Mouse (Mus musculus): ENCODE results near the gene Epha4. TPM values are rescaled to one million over a fixed set of nuclear protein-coding genes. Genes with fewer than 3 reads are reported as not detected.

The Epha4 gene
- total RNA-seq (2021): 1 to 10 TPM; 1.7 to 2.3 TPM
- long read RNA-seq, experiment 1: 0 reads
- long read RNA-seq, experiment 2: 0 reads

DNA sequence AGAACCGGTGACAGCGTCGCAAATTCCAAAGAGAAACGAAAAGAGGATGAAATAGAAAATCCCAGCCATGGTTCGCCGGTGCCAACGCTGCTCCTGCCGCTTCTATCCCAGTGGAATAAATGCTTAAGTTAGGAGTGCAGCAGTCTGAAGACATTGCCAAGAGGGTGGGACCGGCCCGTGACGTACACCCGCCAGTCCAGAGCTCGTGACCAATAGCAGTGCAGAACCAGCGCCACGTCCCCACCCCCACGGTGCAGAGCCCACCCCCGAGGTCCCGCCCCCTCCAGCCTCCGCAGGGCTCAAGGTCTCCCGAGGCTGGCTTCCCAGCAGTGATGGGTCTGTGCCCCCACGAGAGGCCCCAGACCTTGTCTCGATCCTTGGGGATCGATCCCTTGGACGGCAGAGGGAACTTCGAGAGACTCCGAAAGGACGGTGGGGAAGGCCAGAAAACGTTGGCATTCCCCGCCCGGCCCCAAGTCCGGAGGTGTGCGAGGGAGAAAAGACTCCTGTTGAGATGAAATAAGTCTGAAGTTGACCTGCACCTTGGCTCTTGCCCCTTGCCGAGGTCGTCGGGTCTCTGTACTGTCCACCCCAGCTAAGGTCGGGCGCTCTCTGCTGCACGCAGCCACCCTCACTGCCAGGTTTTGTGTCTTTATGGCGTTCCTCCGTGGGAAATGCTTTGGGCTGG, at the start of gene Epha4:
Gene Epha4 (minus strand): TSS at position 126 of the 688 bp plus-strand sequence.
- peak; percentile 93 to 95 for DNase-seq

DNA sequence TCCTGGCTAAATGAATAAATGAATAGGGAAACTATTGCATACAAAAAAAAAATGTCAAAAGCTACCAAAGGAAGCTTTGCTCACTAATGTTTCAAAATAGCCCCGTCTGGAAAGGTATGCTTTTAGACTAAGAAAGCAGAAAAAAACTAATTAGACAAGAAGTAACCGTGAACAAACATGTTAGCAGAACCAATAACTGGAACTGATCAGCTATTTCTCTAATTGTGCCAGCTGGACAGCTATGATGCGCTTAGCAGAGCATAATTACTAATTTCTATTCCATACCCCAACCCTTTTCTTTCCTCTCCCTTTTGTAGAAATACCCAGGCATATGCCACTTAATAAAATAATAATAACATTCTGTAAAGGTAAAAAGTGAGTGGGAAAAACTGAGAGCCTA, 41.3 kb upstream of the Epha4 start:
- DNase-seq: no peak

DNA sequence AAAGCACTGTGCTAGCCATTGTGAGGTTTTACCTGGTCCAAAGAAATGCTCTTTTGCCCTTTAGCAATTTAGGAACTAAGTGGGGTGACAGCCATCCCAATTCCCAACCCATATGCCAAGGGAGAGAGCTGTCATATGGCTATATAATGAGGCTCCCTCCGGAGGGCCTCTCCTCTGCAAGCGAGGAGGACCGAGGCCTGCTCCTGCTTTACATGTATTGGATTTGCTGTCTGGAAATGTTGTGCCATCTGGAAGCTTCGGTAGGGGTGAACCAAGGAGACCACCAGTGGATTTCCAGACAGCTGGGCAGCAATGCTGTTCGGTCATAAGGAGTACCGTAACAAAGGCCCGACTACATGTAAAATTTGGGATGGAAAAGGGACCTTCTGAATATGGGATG, 37.0 kb upstream of the Epha4 start:
- no peak for DNase-seq

DNA sequence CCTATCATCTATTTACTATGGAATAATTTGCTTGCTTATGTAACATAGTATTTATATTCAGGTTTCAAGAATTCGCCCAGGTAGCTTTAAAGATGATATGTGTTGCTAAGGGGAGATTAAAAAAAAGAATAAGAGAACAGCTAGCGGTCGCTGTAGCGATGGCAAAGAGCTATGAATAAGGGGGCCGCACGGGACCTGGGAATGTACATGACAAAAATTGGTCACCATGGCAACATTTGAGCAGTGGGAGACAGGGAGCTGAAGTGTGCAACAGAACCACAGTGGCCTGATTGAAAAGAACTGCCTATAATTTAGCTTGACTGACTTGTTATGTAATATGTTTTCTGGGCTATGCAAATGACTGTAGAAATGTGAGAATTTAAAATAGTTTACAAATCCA, 30.8 kb upstream of the Epha4 start:
- DNase-seq: no peak

DNA sequence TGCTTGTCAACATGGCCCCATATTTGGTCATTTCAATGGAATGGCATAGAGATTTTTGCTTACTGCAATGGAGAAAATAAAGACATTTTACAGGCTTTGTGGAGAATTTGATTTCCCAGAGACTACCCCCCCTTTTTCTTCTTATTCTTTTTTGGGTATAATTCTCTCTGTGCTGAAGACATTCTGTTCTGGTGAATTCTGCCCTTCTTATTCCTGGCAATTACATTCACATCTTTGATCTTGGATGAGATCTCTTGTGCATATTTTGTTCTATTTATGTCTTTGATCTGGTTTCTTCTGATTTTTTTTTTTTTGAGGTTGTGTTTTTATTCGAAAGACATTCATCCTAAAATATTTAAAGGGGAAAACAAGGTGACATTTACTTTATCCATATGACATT, 30.1 kb upstream of the Epha4 start:
- no peak for DNase-seq

DNA sequence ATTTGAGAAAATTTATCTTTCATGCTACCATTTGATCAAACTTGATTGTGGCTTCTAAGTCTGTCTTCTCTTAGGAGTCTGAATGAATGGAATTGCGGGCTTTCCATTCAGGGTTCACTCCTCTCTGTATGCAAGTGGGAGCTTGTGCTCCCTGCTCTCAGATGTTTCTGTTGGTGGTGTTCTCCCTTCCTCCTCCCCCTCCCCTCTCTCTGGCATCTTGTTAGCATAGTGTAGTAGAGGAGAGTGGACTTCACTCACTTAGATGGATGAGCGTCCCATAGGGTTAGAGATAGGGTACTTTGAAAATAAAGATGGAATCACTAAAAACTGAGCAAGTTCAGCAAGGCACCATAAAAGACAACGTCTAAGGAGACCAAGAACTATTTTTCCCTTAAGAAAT, 29.4 kb upstream of the Epha4 start:
- DNase-seq: no peak

DNA sequence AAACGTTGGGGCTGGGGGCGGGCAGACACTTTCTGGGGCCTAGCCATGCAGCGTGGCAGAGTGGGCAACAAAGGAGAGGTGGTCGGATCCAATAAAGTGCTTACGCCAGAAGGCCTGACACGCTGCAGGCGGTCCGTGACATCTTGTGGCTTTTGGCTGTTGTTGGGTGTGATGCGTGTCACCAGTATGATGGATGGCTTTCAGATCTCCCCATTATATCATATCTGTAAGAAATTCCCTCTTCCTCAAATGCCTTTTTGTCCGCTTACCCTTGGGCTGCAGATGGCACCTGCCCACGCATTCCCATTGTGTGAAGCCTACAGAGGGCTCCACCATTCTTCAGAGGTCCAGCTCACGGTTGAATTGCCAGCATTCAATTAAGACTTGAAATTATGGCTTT, 25.1 kb upstream of the Epha4 start:
- no peak for DNase-seq

DNA sequence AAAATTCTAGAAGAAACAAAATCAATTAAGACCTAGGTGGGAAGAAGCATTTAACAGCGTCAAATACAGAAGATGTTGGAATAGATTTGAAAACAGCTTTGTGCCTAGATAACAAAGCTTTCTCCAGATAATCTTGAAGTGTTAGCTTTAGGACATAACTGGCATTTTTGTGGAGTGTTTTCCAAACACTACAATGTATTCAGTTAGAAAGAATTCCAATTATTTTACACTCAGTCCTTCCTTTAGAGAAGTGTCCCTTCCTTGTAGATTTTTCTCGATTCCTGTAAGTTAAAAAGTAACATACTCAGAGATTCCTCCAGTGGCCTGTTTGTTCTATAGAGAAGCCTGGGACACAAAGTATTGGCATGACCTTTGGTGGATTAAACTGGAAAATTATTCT, 23.7 kb upstream of the Epha4 start:
- no peak for DNase-seq

DNA sequence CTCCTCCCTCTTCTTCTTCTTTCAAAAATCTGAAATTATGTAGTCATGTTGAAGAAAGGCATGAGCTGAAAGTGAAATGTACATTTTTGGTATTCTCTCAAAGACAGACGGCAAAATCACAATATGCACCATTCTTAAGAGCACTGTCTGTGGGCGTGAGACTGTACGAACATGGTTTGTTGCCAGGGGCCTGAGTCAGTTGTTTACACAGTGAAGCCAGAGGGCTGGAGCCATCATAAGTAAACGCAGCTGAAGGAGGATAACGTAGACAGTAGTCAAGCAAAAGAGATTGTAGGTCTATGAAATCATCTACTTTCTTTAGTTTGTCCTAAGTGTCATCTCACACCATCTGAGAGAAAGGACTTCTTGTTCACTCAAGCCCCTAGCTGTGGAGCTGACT, 21.0 kb upstream of the Epha4 start:
- no peak for DNase-seq

DNA sequence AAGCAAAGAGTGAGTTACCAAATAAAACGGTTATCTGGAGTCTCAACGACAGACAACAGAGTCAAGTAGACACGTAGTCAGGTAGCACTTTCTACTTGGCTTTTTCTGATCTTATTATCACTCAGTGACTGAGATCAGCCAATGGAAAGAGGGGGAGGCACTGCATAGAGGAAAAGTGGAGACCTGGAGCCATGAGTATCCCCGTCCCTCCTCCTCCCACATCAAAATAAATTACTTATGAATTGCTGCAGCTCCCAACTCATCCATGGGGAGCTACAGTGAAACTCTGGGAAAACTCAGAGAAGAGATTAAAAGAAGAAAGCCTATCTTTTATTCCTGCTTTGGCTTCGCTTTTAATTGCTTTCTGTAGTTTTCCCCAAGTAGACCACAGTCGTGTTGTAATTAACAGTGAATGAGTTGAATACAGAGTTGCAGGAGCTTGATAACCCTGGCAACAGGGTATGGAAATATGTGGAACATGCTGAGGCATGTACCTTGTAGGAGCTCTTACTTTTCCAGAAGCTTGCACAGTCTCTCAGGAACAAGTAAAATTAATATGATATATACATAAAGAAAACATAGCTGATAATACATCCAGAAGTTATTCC, 17.8 kb upstream of the Epha4 start:
- DNase-seq: no peak

DNA sequence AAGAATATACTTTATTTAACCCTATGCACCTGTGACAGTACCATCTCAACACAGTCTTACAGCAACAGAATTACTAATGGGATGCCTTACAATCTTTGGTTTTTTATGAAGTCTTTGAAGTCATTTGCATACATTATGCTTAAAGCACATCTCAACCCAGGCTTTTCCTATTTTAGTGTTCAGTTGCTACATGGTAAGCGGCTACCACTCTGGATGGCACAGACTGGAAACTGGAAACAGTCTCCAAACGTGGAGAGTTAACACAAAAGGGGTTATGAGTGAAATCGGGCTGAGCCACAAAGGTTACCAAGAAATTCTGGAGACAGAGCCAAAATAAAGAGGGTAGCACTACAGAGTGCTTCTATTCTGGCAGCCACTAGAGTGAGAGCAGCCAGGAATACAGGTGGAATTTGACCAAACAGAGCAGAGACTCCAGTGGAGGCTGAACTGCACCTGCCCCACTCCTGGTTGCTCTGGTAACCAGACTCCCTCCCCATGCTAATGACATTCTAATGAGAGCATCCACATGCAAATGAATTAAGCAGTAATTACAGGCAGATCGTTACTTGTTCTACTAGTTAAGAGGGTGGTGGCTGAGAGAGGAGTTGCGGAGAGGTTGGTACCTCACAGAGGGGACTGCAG, 17.2 kb upstream of the Epha4 start:
- no peak for DNase-seq

DNA sequence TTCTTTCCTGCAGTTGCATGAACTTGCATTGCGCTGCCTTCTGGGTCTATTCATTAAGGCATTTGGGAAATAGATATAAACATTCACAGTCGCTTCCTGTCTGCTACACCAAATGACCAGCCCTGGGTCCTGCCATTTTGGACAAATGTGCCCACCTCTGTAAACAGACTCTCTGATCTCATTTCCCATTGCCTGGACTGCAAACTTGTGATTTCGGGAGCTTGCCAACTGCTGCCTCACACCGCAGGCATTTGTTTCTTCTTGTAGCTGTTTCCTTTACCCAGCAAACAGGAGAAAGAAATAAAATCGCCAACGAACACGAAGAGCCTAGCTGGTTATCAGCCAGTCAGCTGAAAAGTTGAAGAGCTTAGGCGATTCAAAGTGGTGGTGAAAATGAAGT, 10.2 kb upstream of the Epha4 start:
- DNase-seq: no peak

DNA sequence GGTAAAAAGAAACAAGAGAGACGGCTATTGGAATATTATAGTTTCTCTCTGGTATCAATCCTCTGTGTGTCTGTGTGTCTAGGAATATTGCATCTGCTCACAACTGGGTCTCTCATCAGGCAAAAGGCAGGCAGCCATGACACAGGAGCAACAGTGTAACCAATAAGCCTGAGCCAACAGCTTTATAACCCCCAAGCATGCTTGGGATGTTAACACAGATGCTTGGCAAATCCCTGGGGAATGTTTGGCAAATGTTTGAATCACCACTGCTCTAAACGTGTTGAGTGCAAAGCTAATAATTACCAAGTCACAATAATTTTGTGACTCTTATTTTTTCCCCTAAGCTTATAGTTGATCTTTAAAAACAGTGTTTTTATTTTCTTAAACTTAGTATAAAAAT, 8.5 kb upstream of the Epha4 start:
- no peak for DNase-seq

DNA sequence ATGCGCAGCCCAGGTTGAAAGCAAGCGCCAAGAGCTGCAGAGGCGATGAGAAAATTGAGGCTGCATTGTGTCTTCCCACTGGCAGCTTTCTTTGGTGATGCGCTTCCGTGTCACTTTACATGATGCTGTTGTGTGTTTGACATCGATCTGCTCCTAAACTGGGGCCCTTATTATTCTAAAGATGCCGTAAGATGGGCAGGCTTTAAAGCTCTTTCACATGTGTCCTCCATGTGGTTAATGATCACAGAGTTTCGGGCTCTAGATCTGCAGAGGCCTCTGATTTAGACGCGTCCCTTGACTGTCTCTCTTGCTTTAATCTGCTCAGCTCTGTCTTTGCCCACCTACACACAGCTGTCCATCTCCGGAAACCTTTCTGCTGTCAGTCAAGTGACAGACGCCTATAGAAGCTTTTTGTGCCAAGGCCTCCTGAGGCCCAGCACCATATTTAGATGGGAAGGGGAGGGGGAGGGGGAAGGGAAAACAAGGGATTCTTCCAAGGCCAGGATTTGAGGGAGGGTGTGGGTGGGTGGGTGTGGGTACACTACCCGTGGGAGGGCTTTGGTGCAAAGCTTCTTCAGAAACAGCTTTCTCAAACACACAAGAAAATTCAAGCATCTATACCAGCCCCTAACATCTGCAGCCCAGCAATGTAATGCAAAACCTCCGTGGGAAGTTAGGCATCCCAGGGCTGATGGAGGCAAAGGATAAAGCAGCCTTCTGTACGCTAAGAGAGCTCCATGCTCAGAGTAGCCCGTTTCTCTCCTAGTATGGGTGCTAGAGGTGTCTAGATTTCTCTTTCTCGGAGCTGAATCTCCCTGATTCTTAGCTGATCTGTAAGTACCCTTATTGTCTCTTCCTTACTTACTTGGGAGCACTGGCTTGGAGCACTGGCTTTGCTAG, 7.0 kb upstream of the Epha4 start:
- no peak for DNase-seq

DNA sequence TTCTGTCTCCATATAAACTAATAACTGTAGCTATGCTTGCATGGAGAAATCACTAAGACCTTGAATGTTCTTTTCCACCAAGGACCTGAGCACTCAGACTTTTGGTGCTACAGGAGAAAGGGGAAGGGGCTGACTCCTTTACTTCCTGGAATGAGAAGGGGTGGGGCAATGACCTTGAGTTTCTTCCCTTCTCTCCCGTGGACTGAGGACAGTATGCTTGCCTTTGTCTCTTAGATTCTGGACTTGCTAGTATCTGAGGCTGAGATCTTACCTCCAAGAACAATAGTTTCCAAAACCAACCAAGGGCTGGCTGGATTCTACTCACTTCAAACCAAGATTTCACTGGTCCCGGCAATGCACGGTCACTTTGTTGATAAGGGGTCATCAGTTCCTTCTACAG, 3.8 kb upstream of the Epha4 start:
- DNase-seq: no peak

DNA sequence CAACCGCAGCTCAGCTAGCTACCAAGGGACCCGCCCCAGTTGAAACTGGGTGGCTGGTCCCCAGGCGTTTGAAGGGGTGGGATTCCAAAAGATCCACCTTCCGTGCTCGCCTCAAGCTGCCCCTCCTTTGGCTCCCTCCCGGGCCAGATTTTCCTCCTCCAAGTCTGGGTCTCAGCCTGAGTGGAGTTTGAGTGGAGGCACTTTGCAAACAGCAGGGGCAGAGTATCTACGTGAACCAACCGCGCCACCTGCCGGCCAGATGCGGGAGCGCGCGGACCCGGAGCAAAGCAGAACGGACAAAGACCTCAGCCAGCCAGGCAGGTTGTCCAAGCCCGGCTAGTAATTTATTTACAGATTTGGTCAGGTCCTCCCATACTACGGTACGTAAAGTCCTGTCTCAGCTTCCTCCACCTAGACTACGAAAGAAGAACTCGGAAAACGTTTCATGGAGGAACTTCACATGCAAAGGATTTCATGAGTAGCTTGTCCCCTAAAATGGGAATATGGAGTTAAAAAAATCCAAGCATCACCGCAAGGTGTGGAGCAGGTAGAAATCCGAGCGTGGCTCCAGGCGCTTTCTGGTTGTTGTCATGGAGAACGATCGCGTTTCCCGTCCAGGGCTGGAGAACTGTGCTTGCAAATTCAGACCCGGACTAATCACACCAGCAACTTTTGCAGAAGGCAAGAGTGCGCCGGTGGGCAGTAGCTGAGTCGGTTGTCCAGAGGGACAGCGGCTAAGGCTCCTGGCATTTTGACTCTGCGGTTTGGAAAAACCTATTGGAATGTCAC, 1.5 kb upstream of the Epha4 start:
- DNase-seq: peak; percentile 91 to 92

DNA sequence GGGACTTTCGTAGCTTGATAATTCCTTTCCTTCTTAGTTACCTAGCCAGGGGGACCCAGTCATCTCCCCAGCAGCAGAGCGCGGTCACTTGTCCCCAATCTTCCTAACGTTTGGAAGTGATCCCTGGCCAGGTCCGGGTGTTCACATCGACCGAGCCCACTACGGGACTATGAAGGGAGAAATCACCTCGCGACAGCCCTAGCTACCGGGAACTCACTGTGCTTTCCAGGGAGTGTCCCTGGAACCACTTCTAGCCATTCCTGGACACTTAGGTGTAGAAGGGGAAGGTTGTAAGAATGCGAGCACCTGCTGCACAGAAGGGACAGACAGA, 728 bp upstream of the Epha4 start:
- DNase-seq: peak; percentile 12 to 25

DNA sequence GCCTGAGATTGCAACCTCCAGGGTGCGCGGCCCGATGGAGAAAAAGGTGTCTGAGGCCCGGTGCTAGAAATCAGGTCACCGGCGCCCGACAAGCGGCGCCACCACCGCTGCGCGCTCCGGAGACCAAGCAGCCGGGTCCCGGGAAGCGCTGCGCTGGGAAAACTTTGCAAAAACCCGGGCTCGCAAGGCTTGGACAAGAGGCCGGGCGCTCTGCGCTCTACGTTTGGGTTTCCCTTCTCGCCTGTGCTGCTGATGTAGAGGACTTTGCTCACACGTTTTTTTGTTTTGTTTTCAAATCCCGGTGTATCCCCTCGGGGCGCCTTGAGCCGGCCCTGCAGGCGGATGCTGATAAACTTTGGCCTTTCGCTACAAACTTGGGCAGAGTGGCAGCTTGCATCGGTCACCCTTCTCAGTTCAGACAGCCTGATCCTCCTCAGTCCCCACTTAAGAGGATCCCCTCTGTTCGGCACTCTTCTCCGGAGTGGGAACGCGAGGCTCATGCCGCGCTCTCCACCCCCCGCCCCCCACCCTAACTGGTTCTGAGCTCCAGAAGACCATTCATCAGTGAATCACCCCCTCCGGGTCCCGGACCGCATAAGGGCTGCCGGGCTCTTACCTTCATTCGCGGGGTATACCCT, 444 bp downstream of the Epha4 start:
- peak; percentile 59 to 67 for DNase-seq

DNA sequence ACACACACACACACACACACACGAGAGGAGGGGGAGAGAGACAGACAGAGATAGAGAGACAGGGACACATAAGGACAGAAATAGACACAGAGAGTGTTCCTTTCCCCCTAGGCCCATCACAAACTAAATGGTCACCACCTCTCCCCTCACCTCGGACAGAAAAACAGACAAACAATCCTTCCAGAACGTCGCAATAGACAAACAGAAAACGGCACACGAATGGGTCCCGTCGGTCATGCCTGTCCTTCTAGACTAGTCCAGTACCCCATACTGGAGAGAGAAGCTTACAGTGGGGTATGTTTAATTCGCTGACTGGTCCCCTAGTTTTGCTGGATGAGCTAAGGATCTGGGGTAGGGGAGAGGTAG, 946 bp downstream of the Epha4 start:
- no peak for DNase-seq

DNA sequence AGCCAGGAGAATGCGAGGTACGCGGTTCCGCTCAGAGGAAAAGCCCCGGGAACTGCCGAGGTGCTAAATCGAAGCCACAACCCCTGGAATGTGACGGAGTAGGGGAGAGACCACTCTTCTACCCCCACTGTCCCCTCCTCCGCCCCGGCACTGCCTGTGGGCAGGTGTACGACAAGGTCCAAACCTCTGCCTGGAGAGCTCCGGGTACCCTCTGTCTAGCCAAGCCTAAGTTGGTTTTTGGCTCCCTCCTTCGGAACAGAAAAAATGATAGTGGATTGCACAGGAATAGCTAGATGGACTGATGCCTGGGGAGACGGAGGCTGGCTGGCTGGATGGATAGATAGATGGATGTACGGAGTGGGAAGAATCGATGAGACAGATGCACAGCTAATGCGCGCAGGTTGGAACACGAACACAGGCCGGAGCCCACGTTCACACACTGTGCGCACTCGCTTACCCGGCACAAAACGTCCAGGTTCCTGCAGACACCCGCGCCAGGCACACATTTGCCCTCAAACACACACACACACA, 1.4 kb downstream of the Epha4 start:
- peak; percentile 23 to 40 for DNase-seq

Data from adrenal gland, postnatal 36 days (tissue).